Mouse (Mus musculus): ENCODE results near the gene Pla2g3. TPM values are rescaled to one million over a fixed set of nuclear protein-coding genes. Genes with fewer than 3 reads are reported as not detected.

Pla2g3 gene
- total RNA-seq, 2 experiments from 2014 or later, result 0.09 TPM; not detected in 1

GRCm38 (mm10) chr11:3516859-3517845, 29.1 kb downstream of the Pla2g3 start:
- intact Hi-C loops (cut with DNase I; ENCODE audit: low total_unique reads), result loop anchor here (2.0 kb wide), 1 partner anchor 42 kb away; no protein-coding TSS in a partner anchor
- DNase-seq, result peak; percentile 61

- DNase-seq, result no peak
- intact Hi-C loops (cut with DNase I; ENCODE audit: low total_unique reads), result loop anchor here (2.0 kb wide), 1 partner anchor 43 kb away; no protein-coding TSS in a partner anchor
These were observed 30.0 kb downstream of the Pla2g3 start for GRCm38 (mm10) chr11:3517846-3518732.

GRCm38 (mm10) chr11:3519051-3519726, 31.1 kb downstream of the Pla2g3 start:
- intact Hi-C loops (cut with DNase I; ENCODE audit: low total_unique reads), result no loop called here

GRCm38 (mm10) chr11:3519756-3520398, 31.8 kb downstream of the Pla2g3 start:
- DNase-seq, result no peak
- intact Hi-C loops (cut with DNase I; ENCODE audit: low total_unique reads), result no loop called here

More at GRCm38 (mm10) chr11:3519051-3519726, 31.1 kb downstream of the Pla2g3 start:
- no peak for DNase-seq

GRCm38 (mm10) chr11:3520919-3521318, 32.8 kb downstream of the Pla2g3 start:
- DNase-seq, result no peak
- intact Hi-C loops (cut with DNase I; ENCODE audit: low total_unique reads), result no loop called here

GRCm38 (mm10) chr11:3521339-3522224, 33.5 kb downstream of the Pla2g3 start:
- intact Hi-C loops (cut with DNase I; ENCODE audit: low total_unique reads), result no loop called here
- DNase-seq, result no peak

- intact Hi-C loops (cut with DNase I; ENCODE audit: low total_unique reads), result no loop called here
- DNase-seq, result no peak
These were observed 34.4 kb downstream of the Pla2g3 start for GRCm38 (mm10) chr11:3522285-3523000.

GRCm38 (mm10) chr11:3523840-3524582, 35.9 kb downstream of the Pla2g3 start:
- intact Hi-C loops (cut with DNase I; ENCODE audit: low total_unique reads), result no loop called here

GRCm38 (mm10) chr11:3525560-3525959, 37.5 kb downstream of the Pla2g3 start:
- no peak for DNase-seq

More at GRCm38 (mm10) chr11:3523840-3524582, 35.9 kb downstream of the Pla2g3 start:
- no peak for DNase-seq

GRCm38 (mm10) chr11:3526207-3526606, 38.1 kb downstream of the Pla2g3 start:
- intact Hi-C loops (cut with DNase I; ENCODE audit: low total_unique reads), result no loop called here
- DNase-seq, result no peak

More at GRCm38 (mm10) chr11:3525560-3525959, 37.5 kb downstream of the Pla2g3 start:
- intact Hi-C loops (cut with DNase I; ENCODE audit: low total_unique reads), result no loop called here

- intact Hi-C loops (cut with DNase I; ENCODE audit: low total_unique reads), result no loop called here
- peak; percentile 80 for DNase-seq
These were observed 39.1 kb downstream of the Pla2g3 start for GRCm38 (mm10) chr11:3526979-3527738.

GRCm38 (mm10) chr11:3527766-3528165, 39.7 kb downstream of the Pla2g3 start:
- DNase-seq, result peak; percentile 78
- intact Hi-C loops (cut with DNase I; ENCODE audit: low total_unique reads), result no loop called here

GRCm38 (mm10) chr11:3528208-3528607, 40.1 kb downstream of the Pla2g3 start:
- DNase-seq, result no peak
- intact Hi-C loops (cut with DNase I; ENCODE audit: low total_unique reads), result no loop called here

- no peak for DNase-seq
These were observed 41.6 kb downstream of the Pla2g3 start for GRCm38 (mm10) chr11:3529476-3530252.

GRCm38 (mm10) chr11:3530731-3531130, 42.6 kb downstream of the Pla2g3 start:
- DNase-seq, result no peak
- intact Hi-C loops (cut with DNase I; ENCODE audit: low total_unique reads), result loop anchor here (10.0 kb wide), 1 partner anchor 104 kb away; no protein-coding TSS in a partner anchor

More at GRCm38 (mm10) chr11:3529476-3530252, 41.6 kb downstream of the Pla2g3 start:
- intact Hi-C loops (cut with DNase I; ENCODE audit: low total_unique reads), result loop anchor here (10.0 kb wide), 1 partner anchor 105 kb away; no protein-coding TSS in a partner anchor
